Mouse (Mus musculus): ENCODE measurements around the gene Mical1.

DNA sequence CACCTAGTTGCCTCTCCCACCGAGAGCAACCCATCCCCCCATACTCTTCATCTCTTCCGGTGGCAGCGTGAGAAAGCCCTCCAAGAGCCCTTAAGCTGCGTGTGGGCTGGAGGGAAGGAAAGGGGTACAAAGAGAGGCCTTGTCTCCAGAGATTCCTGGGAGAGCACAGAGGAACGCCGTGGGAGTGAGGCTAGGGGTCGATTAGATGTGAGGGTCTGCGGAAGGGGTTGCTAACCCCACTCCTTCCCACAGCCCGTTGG, 834 bp downstream of the Mical1 start:
- TF ChIP-seq HCFC1 (IDR thresholded peaks at IDR 0.05; ENCODE audit: borderline replicate concordance, insufficient read depth, low read length): no peak
- no peak for TF ChIP-seq ZC3H11A (IDR thresholded peaks at IDR 0.05; ENCODE audit: borderline replicate concordance, low read depth, low read length)
- TF ChIP-seq CHD2 (IDR thresholded peaks at IDR 0.05; ENCODE audit: low read depth, low read length): no peak
- TF ChIP-seq MAFK (IDR thresholded peaks at IDR 0.05; ENCODE audit: insufficient read depth, low read depth, low read length): no peak
- TF ChIP-seq ZNF384 (IDR thresholded peaks at IDR 0.05; ENCODE audit: low read depth, low read length): no peak
